Mouse (Mus musculus): ENCODE data around the gene Lpar1. TPM values are rescaled to one million over a fixed set of nuclear protein-coding genes. Genes with fewer than 3 reads are reported as not detected.

Gene Lpar1
- polyA plus RNA-seq, 1 experiment from 2014 or later: 2.4 TPM

- no peak overlapping the region for H3K27ac ChIP-seq (ENCODE audit: low read depth)
- no peaks in the 10 kb centered on the region for H3K9me3 ChIP-seq (ENCODE audit: low read length)
- WGBS (ENCODE audit: insufficient replicate concordance): 70% methylated on average over 13 of the region's 13 CpGs
- no peak overlapping the region for H3K9ac ChIP-seq (replicated peaks)
- H3K4me2 ChIP-seq (ENCODE audit: low read depth, low read length): no peak overlapping the region
- TF ChIP-seq CTCF (IDR thresholded peaks at IDR 0.05; ENCODE audit: low read depth) (peak; percentile 15; the same call in 1 of the 2 replicates), EP300 (IDR thresholded peaks at IDR 0.05; ENCODE audit: low read depth) (no peak)
- no peaks in the 10 kb centered on the region for H3K36me3 ChIP-seq (replicated peaks; ENCODE audit: insufficient read depth, low read length)
- no peak for ATAC-seq
- H3K27me3 ChIP-seq (ENCODE audit: insufficient read depth, low read length): no peaks in the 10 kb centered on the region
- no peaks in the 10 kb centered on the region for H3K4me1 ChIP-seq (ENCODE audit: insufficient read depth)
- H3K4me3 ChIP-seq (ENCODE audit: low read depth, low read length): no peak overlapping the region
- DNase-seq: no peak
These were observed 140.2 kb downstream of the Lpar1 start for GRCm38 (mm10) chr4:58413188-58414185.

- no peak overlapping the region for H3K4me2 ChIP-seq (ENCODE audit: low read depth, low read length)
- no peak overlapping the region for H3K4me3 ChIP-seq (ENCODE audit: low read depth, low read length)
- no peaks in the 10 kb centered on the region for H3K4me1 ChIP-seq (ENCODE audit: insufficient read depth)
- WGBS (ENCODE audit: insufficient replicate concordance): 64% methylated on average over 4 of the region's 4 CpGs
- no peak overlapping the region for H3K27ac ChIP-seq (ENCODE audit: low read depth)
- no peak for TF ChIP-seq CTCF (IDR thresholded peaks at IDR 0.05; ENCODE audit: low read depth)
- no peak for TF ChIP-seq EP300 (IDR thresholded peaks at IDR 0.05; ENCODE audit: low read depth)
- H3K9me3 ChIP-seq (ENCODE audit: low read length): no peaks in the 10 kb centered on the region
- DNase-seq (no peak), ATAC-seq (no peak)
- H3K9ac ChIP-seq (replicated peaks): no peak overlapping the region
- H3K36me3 ChIP-seq (replicated peaks; ENCODE audit: insufficient read depth, low read length): no peaks in the 10 kb centered on the region
- no peaks in the 10 kb centered on the region for H3K27me3 ChIP-seq (ENCODE audit: insufficient read depth, low read length)
These were observed 151.7 kb downstream of the Lpar1 start for GRCm38 (mm10) chr4:58401973-58402501.

- Histone ChIP-seq H3K36me3 (replicated peaks; ENCODE audit: insufficient read depth, low read length) (no peaks in the 10 kb centered on the region), H3K27me3 (ENCODE audit: insufficient read depth, low read length) (no peaks in the 10 kb centered on the region), H3K4me1 (ENCODE audit: insufficient read depth) (no peaks in the 10 kb centered on the region), H3K9ac (replicated peaks) (no peak overlapping the region), H3K4me3 (ENCODE audit: low read depth, low read length) (no peak overlapping the region), H3K4me2 (ENCODE audit: low read depth, low read length) (no peak overlapping the region), H3K27ac (ENCODE audit: low read depth) (no peak overlapping the region), H3K9me3 (ENCODE audit: low read length) (no peaks in the 10 kb centered on the region)
- DNase-seq (no peak), ATAC-seq (no peak)
- WGBS (ENCODE audit: insufficient replicate concordance): 88% methylated on average over 12 of the region's 12 CpGs
- TF ChIP-seq CTCF (IDR thresholded peaks at IDR 0.05; ENCODE audit: low read depth): no peak
- no peak for TF ChIP-seq EP300 (IDR thresholded peaks at IDR 0.05; ENCODE audit: low read depth)
These were observed 152.8 kb downstream of the Lpar1 start for GRCm38 (mm10) chr4:58400861-58401341.

Small RNA genes within 50 kb of the gene (microRNA-seq; reads per million reads assigned to microRNA genes)
- not detected for gene Mir3095

Other genes starting within 250 kb of the Lpar1 start
- not detected in 2 replicates for gene Olfr267, start 233.8 kb upstream of the Lpar1 start, polyA plus RNA-seq (2015; fragmentation: Nextera tagmentation; extraction: Ambion mirVana)